Mouse (Mus musculus) midbrain, embryonic 16.5 days (tissue): ENCODE data around the gene P2rx2. TPM values are rescaled to one million over a fixed set of nuclear protein-coding genes. Genes with fewer than 3 reads are reported as not detected.

Experiments used
- ATAC-seq: fragments of 200-750 bp; cut with Nextera tagmentation; 2 replicates; pipeline ENCODE4 v1.8.0; 2017; ENCODE audit warnings: moderate TSS enrichment
- H3K27ac ChIP-seq: fragments of 300-500 bp; sonication (generic); 2 replicates; pipeline ENCODE4 v1.5.1; 2014; ENCODE audit warnings: mild to moderate bottlenecking, low read length, mixed read lengths
- H3K27me3 ChIP-seq: fragments of 300-500 bp; sonication (generic); 2 replicates; pipeline ENCODE4 v1.6.1; 2014; ENCODE audit warnings: low read depth, low read length, mixed read lengths; ENCODE audit not compliant: control insufficient read depth, insufficient read depth
- H3K36me3 ChIP-seq: fragments of 300-500 bp; sonication (generic); 2 replicates; pipeline ENCODE4 v1.6.1; 2014; ENCODE audit warnings: mild to moderate bottlenecking, low read length, moderate library complexity, mixed read lengths; ENCODE audit not compliant: control insufficient read depth, insufficient read depth
- H3K4me1 ChIP-seq: fragments of 300-500 bp; sonication (generic); 2 replicates; pipeline ENCODE4 v1.6.1; 2014; ENCODE audit warnings: mild to moderate bottlenecking, low read length, mixed read lengths; ENCODE audit not compliant: control insufficient read depth, insufficient read depth
- H3K4me2 ChIP-seq: fragments of 300-500 bp; sonication (generic); 2 replicates; pipeline ENCODE4 v1.6.1; 2014; ENCODE audit warnings: mild to moderate bottlenecking, low read length, mixed read lengths
- H3K4me3 ChIP-seq: fragments of 300-500 bp; sonication (generic); 2 replicates; pipeline ENCODE4 v1.5.1; 2014; ENCODE audit warnings: low read depth, mild to moderate bottlenecking, low read length, moderate library complexity, mixed read lengths
- H3K9ac ChIP-seq: fragments of 300-500 bp; sonication (generic); 2 replicates; pipeline ENCODE4 v1.6.1; 2014; ENCODE audit warnings: low read depth, low read length, mixed read lengths
- H3K9me3 ChIP-seq: fragments of 300-500 bp; sonication (generic); replicated peaks from 2 replicates; pipeline ENCODE4 v1.6.1; 2014; ENCODE audit warnings: mild to moderate bottlenecking, low read length, mixed read lengths; ENCODE audit not compliant: control insufficient read depth, poor library complexity, severe bottlenecking
- WGBS: fragments of 180-500 bp; shearing (Covaris S2); extraction: QIAGEN DNeasy Blood & Tissue Kit; methylation state at CpG from one replicate; pipeline ENCODE4 v1.1.7; 2014; 5-methylcytosine and 5-hydroxymethylcytosine counted together
- polyA plus RNA-seq: library from polyadenylated mRNA; unstranded; fragments of >200 nt; fragmentation: Nextera tagmentation; extraction: Ambion mirVana; gene quantifications from 2 replicates; pipeline ENCODE4 v1.2.1, GENCODE M21; 2015

Gene P2rx2
- polyA plus RNA-seq, 1 experiment from 2014 or later = 12.5 TPM

DNA sequence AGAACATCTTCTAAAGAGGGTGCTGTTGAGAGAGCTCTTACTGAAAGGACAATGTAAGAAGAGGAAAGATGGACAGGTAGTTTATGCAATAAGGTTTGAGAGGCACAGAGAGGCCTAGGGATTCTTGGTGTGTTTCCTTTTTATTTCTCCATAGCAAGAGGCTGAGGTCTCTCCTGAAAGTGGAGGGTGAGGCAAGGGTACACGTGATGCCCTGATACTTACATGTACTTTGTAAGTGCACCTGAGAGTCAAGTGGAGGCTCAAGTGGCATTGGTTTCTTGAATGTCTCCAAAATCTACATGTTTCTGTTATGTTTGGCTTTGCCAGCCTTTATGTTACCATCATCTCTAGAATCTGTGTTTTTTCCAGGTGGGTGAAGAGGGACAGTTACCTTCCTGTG, 46.4 kb downstream of the P2rx2 start:
- Histone ChIP-seq H3K36me3 (0 out of 2 replicates have a peak, but pooled peaks cover 2% of the 10 kb centered on the region), H3K9me3 (no peaks in the 10 kb centered on the region), H3K27ac (no peak overlapping the region), H3K4me3 (no peak overlapping the region), H3K4me2 (no peak overlapping the region), H3K4me1 (no peaks in the 10 kb centered on the region), H3K27me3 (no peaks in the 10 kb centered on the region), H3K9ac (no peak overlapping the region)
- no peak for ATAC-seq
- whole genome bisulfite sequencing = 91% methylated on average over 1 of the region's 1 CpGs

DNA sequence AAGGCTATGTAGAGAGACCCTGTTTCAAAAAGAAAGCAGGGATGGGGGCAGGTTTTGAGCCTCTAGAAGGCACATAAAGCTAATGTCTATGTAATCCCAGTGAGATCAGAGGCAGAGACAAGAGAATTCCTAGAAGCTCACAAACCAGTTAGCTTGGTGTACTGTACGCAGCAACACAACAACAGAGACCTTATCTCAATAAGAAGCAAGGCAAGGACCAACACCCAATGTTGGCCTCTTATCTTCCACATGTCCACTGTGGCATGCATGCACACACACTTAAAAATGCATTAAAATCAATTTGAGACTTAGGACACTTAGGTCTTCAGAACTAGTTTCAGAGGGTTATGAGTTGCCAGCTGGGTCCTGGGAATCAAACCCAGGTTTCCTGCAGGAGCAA, 51.4 kb downstream of the P2rx2 start:
- no peak overlapping the region for H3K27ac ChIP-seq
- no peaks in the 10 kb centered on the region for H3K9me3 ChIP-seq
- ATAC-seq = no peak
- H3K27me3 ChIP-seq = no peaks in the 10 kb centered on the region
- no peaks in the 10 kb centered on the region for H3K4me1 ChIP-seq
- no peak overlapping the region for H3K9ac ChIP-seq
- H3K36me3 ChIP-seq = peaks cover 5% of the 10 kb centered on the region
- H3K4me3 ChIP-seq = no peak overlapping the region
- no peak overlapping the region for H3K4me2 ChIP-seq
- 94% methylated on average over 1 of the region's 1 CpGs for WGBS

Other genes with a start within 250 kb of the P2rx2 start
- gene Gm35315, start 248.8 kb downstream of the P2rx2 start, polyA plus RNA-seq = 0.88 and 1.0 TPM in 2 replicates
- 8.0 and 9.2 TPM in 2 replicates for gene Plcxd1, start 243.2 kb downstream of the P2rx2 start, polyA plus RNA-seq
- 61.5 and 69.2 TPM in 2 replicates for gene Gtpbp6, start 235.0 kb downstream of the P2rx2 start, polyA plus RNA-seq
- gene Zfp605, start 233.1 kb downstream of the P2rx2 start, polyA plus RNA-seq = 15.3 and 17.6 TPM in 2 replicates
- gene Chfr, start 207.4 kb downstream of the P2rx2 start, polyA plus RNA-seq = 81.7 and 86.8 TPM in 2 replicates
- gene Golga3, start 166.5 kb downstream of the P2rx2 start, polyA plus RNA-seq = 24.7 and 25.7 TPM in 2 replicates
- 18.7 and 24.1 TPM in 2 replicates for gene Ankle2, start 112.2 kb downstream of the P2rx2 start, polyA plus RNA-seq
- 105 and 107 TPM in 2 replicates for gene Pgam5, start 73.3 kb downstream of the P2rx2 start, polyA plus RNA-seq
- 11.5 and 12.2 TPM in 2 replicates for gene Pxmp2, start 57.0 kb downstream of the P2rx2 start, polyA plus RNA-seq
- gene Pole, start 56.9 kb downstream of the P2rx2 start, polyA plus RNA-seq = 5.1 and 7.4 TPM in 2 replicates
- gene Lrcol1, start 1.5 kb upstream of the P2rx2 start, polyA plus RNA-seq = not detected in 2 replicates
- 12.3 and 16.3 TPM in 2 replicates for gene Fbrsl1, start 105.3 kb upstream of the P2rx2 start, polyA plus RNA-seq
- 22.5 and 23.1 TPM in 2 replicates for gene Galnt9, start 201.1 kb upstream of the P2rx2 start, polyA plus RNA-seq